Mouse (Mus musculus): ENCODE results near the gene Lhfpl4.

The Lhfpl4 gene

DNA sequence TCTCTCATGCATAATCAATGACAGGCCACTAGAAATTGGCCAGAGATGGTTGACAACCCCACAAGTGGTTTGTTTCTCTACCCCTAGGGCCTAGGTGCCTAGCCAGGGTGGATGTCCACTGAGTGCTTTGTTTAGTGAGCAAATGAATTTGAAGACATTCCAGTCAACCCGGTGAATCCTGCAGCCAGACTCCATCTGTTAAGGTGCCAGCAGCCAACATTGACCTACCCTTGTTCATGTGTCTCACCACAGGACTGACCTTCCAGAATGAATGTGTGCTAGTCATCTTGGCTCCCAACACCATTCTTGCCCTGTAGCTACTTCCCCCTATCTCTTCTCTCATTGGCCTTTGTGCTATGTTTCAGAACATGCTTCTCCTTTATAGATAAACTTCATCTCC, 33.2 kb downstream of the Lhfpl4 start:
- H3K4me3 ChIP-seq (replicated peaks; ENCODE audit: low read length): no peak overlapping the region
- H3K4me1 ChIP-seq (replicated peaks; ENCODE audit: low read depth, low read length): peaks cover 8% of the 10 kb centered on the region
- H3K36me3 ChIP-seq (ENCODE audit: insufficient read depth, low read length): peaks cover 21% of the 10 kb centered on the region
- TF ChIP-seq CTCF (conservative IDR thresholded peaks at IDR 0.05; ENCODE audit: low read length) (no peak), POU5F1 (IDR thresholded peaks at IDR 0.05; ENCODE audit: borderline replicate concordance, low read length) (no peak), NANOG (IDR thresholded peaks at IDR 0.05; ENCODE audit: borderline replicate concordance, low read length) (no peak)
- no peaks in the 10 kb centered on the region; the same call in 1 of the 2 replicates for H3K27me3 ChIP-seq (ENCODE audit: insufficient read depth, low read length)
- peaks cover 18% of the 10 kb centered on the region for H3K9me3 ChIP-seq (ENCODE audit: low read length)

DNA sequence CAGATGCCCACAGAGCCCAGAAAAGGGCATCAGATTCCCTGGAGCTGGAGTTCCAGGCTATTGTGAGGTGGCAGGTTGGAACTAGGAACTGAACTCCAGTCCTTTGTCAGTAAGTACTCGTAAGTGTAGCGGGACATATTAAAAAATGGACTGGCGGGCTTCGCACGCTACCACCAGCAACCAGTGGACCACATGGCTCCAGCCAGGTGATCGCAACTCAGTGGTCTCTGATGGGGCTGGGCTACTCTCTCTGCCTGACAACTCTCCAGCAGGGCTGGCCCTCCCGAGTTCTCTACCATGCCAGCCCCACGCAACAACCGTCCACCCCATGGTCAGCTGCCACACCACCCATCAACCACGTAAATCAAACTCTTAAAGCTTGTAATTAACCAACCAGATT, 35.1 kb downstream of the Lhfpl4 start:
- Histone ChIP-seq H3K27me3 (ENCODE audit: insufficient read depth, low read length) (no peaks in the 10 kb centered on the region; the same call in 1 of the 2 replicates), H3K4me3 (replicated peaks; ENCODE audit: low read length) (no peak overlapping the region), H3K9me3 (ENCODE audit: low read length) (peaks cover 18% of the 10 kb centered on the region), H3K36me3 (ENCODE audit: insufficient read depth, low read length) (peaks cover 39% of the 10 kb centered on the region), H3K4me1 (replicated peaks; ENCODE audit: low read depth, low read length) (peaks cover 9% of the 10 kb centered on the region; the same call in 1 of the 2 replicates)
- TF ChIP-seq CTCF (conservative IDR thresholded peaks at IDR 0.05; ENCODE audit: low read length): no peak
- no peak for TF ChIP-seq NANOG (IDR thresholded peaks at IDR 0.05; ENCODE audit: borderline replicate concordance, low read length)
- TF ChIP-seq POU5F1 (IDR thresholded peaks at IDR 0.05; ENCODE audit: borderline replicate concordance, low read length): no peak

DNA sequence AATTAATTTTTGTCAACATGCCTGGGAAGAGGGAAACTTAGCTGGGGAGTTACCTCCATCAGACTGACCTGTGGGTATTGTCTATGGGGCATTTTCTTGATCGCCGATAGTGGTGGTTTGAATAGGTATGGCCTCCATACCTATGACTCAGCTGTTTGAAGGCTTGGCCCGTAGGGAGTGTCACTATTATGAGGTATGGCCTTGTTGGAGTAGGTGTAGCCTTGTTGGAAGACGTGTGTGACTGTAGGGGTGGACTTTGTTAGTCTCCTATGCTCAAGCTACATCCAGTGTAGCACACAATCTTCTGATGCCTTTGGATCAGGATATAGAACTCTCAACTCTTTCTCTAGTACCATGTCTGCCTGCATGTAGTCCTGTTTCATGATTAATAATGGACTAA, 39.1 kb downstream of the Lhfpl4 start:
- peaks cover 70% of the 10 kb centered on the region for H3K36me3 ChIP-seq (ENCODE audit: insufficient read depth, low read length)
- TF ChIP-seq NANOG (IDR thresholded peaks at IDR 0.05; ENCODE audit: borderline replicate concordance, low read length) (no peak), CTCF (conservative IDR thresholded peaks at IDR 0.05; ENCODE audit: low read length) (no peak)
- H3K27me3 ChIP-seq (ENCODE audit: insufficient read depth, low read length): no peaks in the 10 kb centered on the region
- no peaks in the 10 kb centered on the region for H3K9me3 ChIP-seq (ENCODE audit: low read length)
- peaks cover 41% of the 10 kb centered on the region for H3K4me1 ChIP-seq (replicated peaks; ENCODE audit: low read depth, low read length)
- no peak overlapping the region for H3K4me3 ChIP-seq (replicated peaks; ENCODE audit: low read length)

DNA sequence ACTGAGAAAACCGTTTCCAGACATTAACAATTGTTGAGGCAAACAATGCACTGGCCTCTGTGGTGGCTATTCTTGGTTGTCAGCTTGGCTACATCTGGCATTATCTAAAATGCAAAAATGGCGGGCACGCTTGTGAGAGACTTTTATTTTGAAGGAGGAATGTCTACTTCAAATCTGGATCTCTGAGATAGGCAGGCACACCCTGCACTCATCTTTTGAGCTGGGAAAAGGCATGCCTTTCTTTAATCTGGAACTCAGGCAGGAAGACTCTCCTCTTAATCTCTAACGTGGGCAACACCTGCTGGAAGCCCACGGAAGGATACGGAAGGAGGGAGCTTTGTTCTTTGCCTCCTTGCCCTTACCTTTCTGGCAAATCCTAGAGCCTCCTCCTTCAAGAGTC, 40.3 kb downstream of the Lhfpl4 start:
- no peaks in the 10 kb centered on the region for H3K9me3 ChIP-seq (ENCODE audit: low read length)
- H3K27me3 ChIP-seq (ENCODE audit: insufficient read depth, low read length): no peaks in the 10 kb centered on the region
- no peak for TF ChIP-seq CTCF (conservative IDR thresholded peaks at IDR 0.05; ENCODE audit: low read length)
- no peak for TF ChIP-seq NANOG (IDR thresholded peaks at IDR 0.05; ENCODE audit: borderline replicate concordance, low read length)
- no peak for TF ChIP-seq POU5F1 (IDR thresholded peaks at IDR 0.05; ENCODE audit: borderline replicate concordance, low read length)
- peaks cover 43% of the 10 kb centered on the region for H3K4me1 ChIP-seq (replicated peaks; ENCODE audit: low read depth, low read length)
- H3K4me3 ChIP-seq (replicated peaks; ENCODE audit: low read length): no peak overlapping the region
- H3K36me3 ChIP-seq (ENCODE audit: insufficient read depth, low read length): peaks cover 79% of the 10 kb centered on the region

DNA sequence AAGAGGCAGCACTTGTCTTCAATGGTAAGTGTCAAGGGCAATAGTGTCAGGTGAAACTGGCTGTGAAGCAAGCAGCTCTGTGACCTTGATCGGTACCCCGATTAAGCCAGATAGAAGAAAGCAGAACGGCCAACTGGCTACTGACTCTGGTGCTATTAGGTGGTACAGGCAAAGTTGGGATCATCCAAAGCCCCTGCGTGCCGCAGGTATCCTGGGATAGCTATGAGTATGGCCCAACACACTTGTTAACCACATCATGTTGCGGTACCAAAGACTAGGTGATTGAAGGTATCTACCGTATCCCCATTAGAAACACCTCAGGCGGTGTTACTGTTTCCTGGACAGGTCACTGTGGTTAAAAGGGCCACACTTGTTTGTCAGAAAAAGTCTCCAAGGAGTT, 41.1 kb downstream of the Lhfpl4 start:
- TF ChIP-seq POU5F1 (IDR thresholded peaks at IDR 0.05; ENCODE audit: borderline replicate concordance, low read length): no peak
- TF ChIP-seq NANOG (IDR thresholded peaks at IDR 0.05; ENCODE audit: borderline replicate concordance, low read length): no peak
- no peak for TF ChIP-seq CTCF (conservative IDR thresholded peaks at IDR 0.05; ENCODE audit: low read length)
- Histone ChIP-seq H3K36me3 (ENCODE audit: insufficient read depth, low read length) (peaks cover 86% of the 10 kb centered on the region), H3K4me1 (replicated peaks; ENCODE audit: low read depth, low read length) (peaks cover 43% of the 10 kb centered on the region), H3K4me3 (replicated peaks; ENCODE audit: low read length) (no peak overlapping the region), H3K9me3 (ENCODE audit: low read length) (no peaks in the 10 kb centered on the region), H3K27me3 (ENCODE audit: insufficient read depth, low read length) (no peaks in the 10 kb centered on the region)

DNA sequence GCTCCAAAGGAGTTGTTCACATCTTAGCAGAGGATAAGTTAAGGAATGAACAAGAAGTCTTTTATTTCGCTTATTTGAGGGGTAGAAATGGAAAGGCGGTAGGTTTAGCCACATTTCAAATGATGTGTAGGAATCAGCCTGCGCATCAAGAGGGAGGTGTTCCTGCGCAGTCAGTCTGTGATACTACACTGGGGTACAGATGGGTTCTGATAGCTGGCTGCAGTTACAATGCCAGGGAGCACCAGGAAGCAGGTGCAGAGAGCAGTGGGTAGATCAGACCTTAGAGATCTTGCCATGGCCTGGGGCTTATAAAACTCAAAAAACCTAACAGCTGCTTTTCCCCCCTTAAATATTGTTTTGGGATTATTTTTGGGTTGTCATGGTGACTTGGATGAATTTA, 49.9 kb downstream of the Lhfpl4 start:
- Histone ChIP-seq H3K4me1 (replicated peaks; ENCODE audit: low read depth, low read length) (no peaks in the 10 kb centered on the region), H3K36me3 (ENCODE audit: insufficient read depth, low read length) (peaks cover 99% of the 10 kb centered on the region), H3K9me3 (ENCODE audit: low read length) (no peaks in the 10 kb centered on the region), H3K27me3 (ENCODE audit: insufficient read depth, low read length) (no peaks in the 10 kb centered on the region), H3K4me3 (replicated peaks; ENCODE audit: low read length) (no peak overlapping the region)
- no peak for TF ChIP-seq NANOG (IDR thresholded peaks at IDR 0.05; ENCODE audit: borderline replicate concordance, low read length)
- TF ChIP-seq CTCF (conservative IDR thresholded peaks at IDR 0.05; ENCODE audit: low read length): no peak
- no peak for TF ChIP-seq POU5F1 (IDR thresholded peaks at IDR 0.05; ENCODE audit: borderline replicate concordance, low read length)

DNA sequence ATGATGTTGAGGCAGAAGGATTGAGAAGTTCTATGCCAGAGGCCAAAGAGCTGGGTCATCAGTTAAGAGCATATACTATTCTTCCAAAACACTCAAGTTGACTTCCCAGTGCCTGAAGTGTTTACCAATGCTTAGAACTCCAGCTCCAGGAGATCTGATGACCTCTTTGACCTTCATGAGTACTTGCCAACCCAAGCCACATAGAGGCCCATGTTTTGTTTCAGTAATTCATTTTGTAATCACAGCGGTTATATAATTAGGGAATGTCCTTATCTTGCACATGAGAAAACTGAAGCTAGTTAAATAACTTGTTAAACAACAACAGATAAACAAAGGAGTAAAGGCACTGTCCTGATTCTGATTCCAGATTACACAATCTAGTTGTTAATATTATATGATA, 50.4 kb downstream of the Lhfpl4 start:
- Histone ChIP-seq H3K4me1 (replicated peaks; ENCODE audit: low read depth, low read length) (no peaks in the 10 kb centered on the region), H3K27me3 (ENCODE audit: insufficient read depth, low read length) (no peaks in the 10 kb centered on the region), H3K4me3 (replicated peaks; ENCODE audit: low read length) (no peak overlapping the region), H3K36me3 (ENCODE audit: insufficient read depth, low read length) (peaks cover 98% of the 10 kb centered on the region), H3K9me3 (ENCODE audit: low read length) (no peaks in the 10 kb centered on the region)
- TF ChIP-seq CTCF (conservative IDR thresholded peaks at IDR 0.05; ENCODE audit: low read length): no peak

DNA sequence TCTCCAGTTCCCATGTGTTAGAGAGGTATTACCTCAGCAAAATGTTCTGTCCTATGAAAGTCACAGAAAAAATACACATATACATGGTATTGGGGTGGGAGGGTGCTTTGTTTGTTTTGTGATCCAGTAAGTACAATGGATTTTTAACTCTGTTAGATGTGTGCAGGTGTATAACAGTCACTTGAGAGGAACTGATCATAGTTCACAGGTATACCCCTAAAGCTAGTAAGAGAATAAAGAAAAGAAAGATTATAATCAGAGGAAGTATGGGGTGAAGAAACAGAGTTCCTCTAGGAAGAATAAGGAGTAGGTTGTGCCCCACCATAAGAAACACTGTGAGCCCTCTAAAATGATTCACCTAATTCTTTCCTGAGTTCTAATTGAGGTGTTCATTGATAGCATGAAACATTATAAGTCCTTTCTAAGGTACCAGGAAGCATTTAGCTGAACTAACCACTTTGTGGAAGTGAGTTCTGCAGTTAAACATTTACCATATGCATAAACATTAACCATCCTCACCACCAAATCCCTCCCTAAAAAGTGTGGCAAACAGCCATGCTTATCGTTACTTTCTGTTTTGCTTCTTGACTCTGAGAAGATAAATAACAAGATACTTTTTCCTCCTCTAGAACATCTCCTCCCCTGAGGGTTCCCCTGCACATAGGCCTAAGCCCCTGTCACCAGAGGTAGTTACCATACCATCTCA, 53.6 kb downstream of the Lhfpl4 start:
- H3K36me3 ChIP-seq (ENCODE audit: insufficient read depth, low read length): peaks cover 97% of the 10 kb centered on the region
- no peaks in the 10 kb centered on the region for H3K9me3 ChIP-seq (ENCODE audit: low read length)
- TF ChIP-seq CTCF (conservative IDR thresholded peaks at IDR 0.05; ENCODE audit: low read length) (no peak), POU5F1 (IDR thresholded peaks at IDR 0.05; ENCODE audit: borderline replicate concordance, low read length) (no peak), NANOG (IDR thresholded peaks at IDR 0.05; ENCODE audit: borderline replicate concordance, low read length) (no peak)
- H3K4me3 ChIP-seq (replicated peaks; ENCODE audit: low read length): no peak overlapping the region
- no peaks in the 10 kb centered on the region for H3K27me3 ChIP-seq (ENCODE audit: insufficient read depth, low read length)
- no peaks in the 10 kb centered on the region for H3K4me1 ChIP-seq (replicated peaks; ENCODE audit: low read depth, low read length)

DNA sequence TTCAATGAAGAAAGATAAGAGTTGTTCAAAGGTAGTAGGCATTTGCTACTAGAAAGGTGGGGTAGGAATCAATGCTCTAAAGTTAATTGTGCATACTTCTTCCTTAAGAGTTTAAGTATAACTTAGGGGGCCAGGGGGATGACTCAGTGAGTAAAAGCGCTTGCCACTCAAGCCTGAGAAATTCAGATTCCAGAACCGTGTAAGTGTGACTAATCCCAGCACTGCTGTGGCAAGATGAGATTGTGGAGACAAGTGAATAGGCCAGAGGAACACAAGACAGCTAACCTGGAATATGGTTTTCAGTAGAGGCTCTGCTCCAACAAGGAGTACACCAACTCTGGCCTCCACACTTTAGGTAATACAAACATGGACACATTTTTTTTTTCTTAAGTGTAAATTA, 61.8 kb downstream of the Lhfpl4 start:
- H3K27me3 ChIP-seq (ENCODE audit: insufficient read depth, low read length): no peaks in the 10 kb centered on the region
- peaks cover 86% of the 10 kb centered on the region for H3K36me3 ChIP-seq (ENCODE audit: insufficient read depth, low read length)
- TF ChIP-seq POU5F1 (IDR thresholded peaks at IDR 0.05; ENCODE audit: borderline replicate concordance, low read length): no peak
- no peak for TF ChIP-seq NANOG (IDR thresholded peaks at IDR 0.05; ENCODE audit: borderline replicate concordance, low read length)
- no peak for TF ChIP-seq CTCF (conservative IDR thresholded peaks at IDR 0.05; ENCODE audit: low read length)
- no peaks in the 10 kb centered on the region for H3K9me3 ChIP-seq (ENCODE audit: low read length)
- no peaks in the 10 kb centered on the region for H3K4me1 ChIP-seq (replicated peaks; ENCODE audit: low read depth, low read length)
- H3K4me3 ChIP-seq (replicated peaks; ENCODE audit: low read length): no peak overlapping the region
